Mouse (Mus musculus): ENCODE results near the gene Nr6a1. TPM values are rescaled to one million over a fixed set of nuclear protein-coding genes. Genes with fewer than 3 reads are reported as not detected.

The Nr6a1 gene
- total RNA-seq (2023) = 1 to 10 TPM; 2.4 to 2.6 TPM

GRCm38 (mm10) chr2:38927115-38927979 lies at the start of gene Nr6a1:
TSS of gene Nr6a1 (minus strand) at chr2:38927688.

DNA sequence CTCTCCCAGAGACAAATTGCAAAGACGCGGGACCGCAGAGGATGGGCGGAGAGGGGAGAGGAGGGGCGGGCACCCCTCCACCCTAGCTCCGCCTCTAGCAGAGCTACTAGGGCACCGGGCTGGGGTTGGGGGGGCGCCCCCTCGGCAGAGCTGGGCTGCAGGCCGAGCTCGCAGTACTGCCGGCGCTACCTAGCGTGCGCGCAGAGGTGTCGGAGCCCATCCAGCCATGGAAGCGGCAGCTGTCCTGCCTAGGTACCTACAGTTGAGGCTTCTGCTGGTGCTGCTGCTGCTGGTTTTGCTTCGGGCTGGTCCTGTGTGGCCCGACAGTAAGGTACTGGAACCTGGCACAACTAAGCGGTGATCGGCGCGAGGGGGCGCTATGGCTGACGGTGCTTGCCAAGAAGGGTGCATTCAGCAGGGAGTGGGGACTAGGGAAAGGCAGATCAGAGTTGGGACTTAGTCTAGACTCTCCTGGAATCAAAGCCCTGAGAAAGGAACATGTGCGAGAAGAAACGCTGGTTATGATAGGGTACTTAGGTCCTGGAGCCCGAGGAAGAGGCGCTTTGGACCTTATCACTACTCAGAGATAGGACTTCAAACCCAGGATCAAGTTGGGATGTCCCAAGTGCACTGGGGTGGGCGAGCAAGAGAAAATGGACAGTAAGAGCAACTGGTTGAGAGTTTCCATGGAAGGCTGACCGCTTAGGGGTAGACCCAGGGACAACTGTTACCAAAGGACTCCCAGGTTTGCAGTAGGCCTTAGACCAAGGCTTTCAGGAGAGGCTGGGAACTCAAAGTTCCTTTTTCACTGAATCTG lies 4.6 kb upstream of the Nr6a1 start, which contains the start of gene Olfml2a:
Olfml2a (plus strand) TSS at position 128 of the 817 bp plus-strand sequence.

GRCm38 (mm10) chr2:38714324-38714723 lies 213.2 kb downstream of the Nr6a1 start, which contains the start of gene Nr5a1:
TSS of gene Nr5a1 (minus strand) at chr2:38714542.

Other genes with a start within 250 kb of the Nr6a1 start
- gene Nr5a1, start 213.1 kb downstream of the Nr6a1 start, total RNA-seq (2023) = not detected
- under 1 TPM in 1 of 2 experiments, not detected in 1; 0.15 TPM for gene Olfml2a, start 4.3 kb upstream of the Nr6a1 start, total RNA-seq (2023)
- gene Wdr38, start 69.8 kb upstream of the Nr6a1 start, total RNA-seq (2023) = under 1 TPM in 1 of 2 experiments, not detected in 1; 0.18 TPM
- 10 to 100 TPM; 38.0 to 41.4 TPM for gene Arpc5l, start 77.7 kb upstream of the Nr6a1 start, total RNA-seq (2023)
- 100 to 1,000 TPM; 470 to 495 TPM for gene Rpl35, start 77.9 kb upstream of the Nr6a1 start, total RNA-seq (2023)
- 10 to 100 TPM; 20.9 to 23.8 TPM for gene Golga1, start 137.9 kb upstream of the Nr6a1 start, total RNA-seq (2023)

All from monocyte, adult 59 days (primary cell).